Mouse (Mus musculus): Measurements from ENCODE around the gene Akna.

Gene Akna

DNA sequence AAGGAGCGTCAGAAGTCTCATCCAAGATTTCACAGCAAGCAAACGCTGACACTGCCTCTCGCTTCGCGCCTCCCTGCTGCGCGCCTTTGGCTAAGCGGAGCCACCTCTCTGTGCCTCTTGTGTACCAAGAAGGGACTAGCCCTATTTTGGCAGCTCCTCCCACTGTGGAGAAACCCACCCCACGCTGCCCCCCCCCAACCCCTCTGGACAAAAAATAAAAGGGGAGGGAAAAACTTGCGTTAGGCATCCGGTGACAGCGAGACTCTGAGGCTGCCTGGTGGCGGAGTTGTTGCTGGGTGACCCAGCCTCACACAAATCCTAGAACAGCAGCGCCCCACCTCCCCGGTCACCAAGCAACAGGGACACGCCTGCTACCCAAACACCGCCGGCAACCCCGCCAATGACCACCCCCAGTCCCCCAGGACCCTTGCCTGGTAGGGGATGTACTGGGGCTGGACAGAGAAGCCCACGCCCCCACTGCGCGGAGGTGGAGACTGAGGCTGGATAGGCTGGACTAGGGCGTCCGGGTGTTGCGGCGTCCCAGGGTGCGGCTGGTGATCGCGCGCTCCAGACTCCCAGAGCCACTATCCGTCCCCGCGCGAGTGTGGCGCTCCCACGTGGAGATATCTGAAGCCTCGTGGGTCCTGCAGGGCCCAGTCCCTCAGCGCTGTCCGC lies 6.9 kb upstream of the Akna start:
- peak; percentile 78 for DNase-seq (ENCODE audit: low spot score)

- DNase-seq (ENCODE audit: low spot score) = peak; percentile 47
Measured at GRCm38 (mm10) chr4:63409317-63409907, 6.3 kb upstream of the Akna start.

- DNase-seq (ENCODE audit: low spot score) = peak; percentile 85
Measured at GRCm38 (mm10) chr4:63408649-63409048, 5.5 kb upstream of the Akna start.

DNA sequence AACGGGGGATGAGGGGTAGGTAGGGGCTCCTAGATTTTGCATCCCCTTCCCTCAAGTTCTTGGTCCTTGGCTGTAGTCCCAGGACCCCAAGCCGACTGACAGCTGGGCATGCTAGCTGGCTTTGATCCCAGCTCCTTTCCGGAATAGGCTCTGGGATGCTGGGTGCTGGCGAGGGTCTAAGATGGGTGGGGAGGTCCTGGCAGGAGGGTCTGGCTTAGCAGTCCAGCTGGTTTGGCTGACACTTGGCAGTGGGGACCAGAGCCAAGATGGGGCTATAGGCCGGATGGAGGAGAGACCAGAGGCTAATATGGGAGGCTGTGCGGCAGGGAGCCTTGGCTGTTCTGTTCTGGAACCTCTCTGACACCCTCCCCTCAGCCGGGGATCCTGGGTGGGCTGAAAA lies 5.1 kb upstream of the Akna start:
- no peak for DNase-seq (ENCODE audit: low spot score)

DNA sequence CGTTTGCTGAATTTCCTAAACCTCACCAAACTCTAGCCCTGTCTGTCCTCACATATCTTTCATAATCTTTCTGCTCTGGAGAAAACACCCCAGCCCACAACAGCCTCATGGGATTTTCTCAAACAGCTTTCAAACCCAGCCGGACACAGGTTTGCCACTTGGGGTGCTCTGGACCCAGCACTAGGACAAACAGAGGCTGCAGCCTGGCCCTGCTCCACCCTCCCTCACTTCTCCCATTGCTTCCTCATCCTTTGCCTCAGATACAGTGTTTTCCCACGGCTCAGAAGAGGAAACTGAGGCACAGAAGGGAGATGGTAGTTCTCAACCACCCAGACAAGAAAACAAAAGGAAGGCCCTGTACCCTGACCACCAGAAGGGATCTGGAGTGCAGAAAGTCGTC lies 2.5 kb upstream of the Akna start:
- DNase-seq (ENCODE audit: low spot score) = no peak

DNA sequence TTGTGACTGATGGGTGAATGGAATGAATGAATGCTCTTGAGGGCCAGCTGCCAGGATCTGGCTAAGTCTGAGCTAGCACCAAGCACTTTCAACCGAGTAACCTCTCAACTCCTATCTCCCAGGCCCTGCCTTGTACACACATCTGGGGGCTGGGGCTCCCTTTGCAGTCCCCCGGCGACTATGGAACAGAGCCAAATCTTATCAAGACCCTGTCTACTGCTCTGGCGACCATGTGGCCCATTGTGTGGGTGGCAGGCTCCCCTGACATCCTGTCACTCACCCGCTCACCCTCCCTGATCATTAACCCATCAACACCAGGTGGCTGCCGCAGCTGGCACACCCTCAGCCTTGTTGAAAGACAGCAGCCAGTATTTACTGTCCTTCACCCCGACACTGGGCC lies 1.9 kb upstream of the Akna start:
- no peak for DNase-seq (ENCODE audit: low spot score)

GRCm38 (mm10) chr4:63404205-63404604 lies 1.1 kb upstream of the Akna start:
- DNase-seq (ENCODE audit: low spot score) = no peak

DNA sequence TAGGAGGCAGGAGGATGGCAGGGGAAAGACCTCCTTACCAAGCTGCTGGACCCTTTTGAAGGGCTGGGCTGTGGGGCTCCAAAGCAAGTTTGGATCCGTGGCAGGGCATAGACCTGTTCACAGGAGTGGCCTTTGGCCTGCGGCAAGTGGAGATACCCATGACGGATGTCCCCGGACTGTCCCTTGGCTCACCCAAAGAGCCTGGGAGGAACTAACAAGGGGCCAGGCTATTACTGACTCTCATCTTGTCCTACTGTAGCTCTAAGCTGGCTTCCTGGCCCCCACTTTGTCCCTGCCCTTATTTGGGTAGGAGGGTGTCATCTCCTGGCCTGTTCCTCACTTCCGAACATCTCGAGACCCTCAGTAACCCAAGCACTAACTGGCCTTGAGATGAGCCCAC lies 596 bp downstream of the Akna start:
- no peak for DNase-seq (ENCODE audit: low spot score)

DNA sequence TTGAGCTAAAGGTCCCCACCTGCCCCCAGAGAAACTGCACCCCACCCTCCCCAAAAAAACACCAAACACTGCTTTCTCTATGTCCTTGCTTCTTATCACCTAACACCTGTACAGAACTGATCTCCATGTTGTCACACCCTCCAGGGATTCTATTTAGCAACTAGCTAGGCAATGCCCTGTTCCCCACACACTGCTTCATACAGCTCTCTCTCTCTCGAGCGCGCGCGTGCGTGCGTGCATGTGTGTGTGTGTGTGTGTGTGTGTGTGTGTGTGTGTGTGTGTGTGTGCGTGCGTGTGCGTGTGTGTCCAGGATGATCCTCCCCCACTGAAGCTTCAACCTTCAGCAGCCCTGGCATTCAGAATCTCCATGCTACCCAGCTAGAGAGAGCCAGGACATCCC lies 1.1 kb downstream of the Akna start:
- DNase-seq (ENCODE audit: low spot score) = no peak

DNA sequence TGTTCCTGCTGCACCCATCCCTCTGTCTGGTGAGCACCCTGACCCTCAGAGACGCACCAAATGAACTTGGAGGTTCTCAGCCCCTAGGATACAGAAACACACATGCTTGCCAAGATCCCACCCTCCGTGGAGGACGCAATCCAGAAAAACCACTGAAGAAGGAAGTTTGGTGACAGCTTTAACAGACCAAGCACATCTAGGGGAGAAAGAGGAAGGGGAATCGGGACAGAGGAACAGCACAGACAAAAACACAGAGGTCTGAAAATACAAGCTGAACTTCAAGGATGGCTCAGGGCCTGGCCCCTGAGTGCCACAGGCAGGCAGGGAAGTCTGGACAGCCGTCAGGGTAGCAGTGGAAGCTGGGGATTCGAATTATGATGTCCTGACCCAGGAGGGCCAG lies 1.5 kb downstream of the Akna start:
- DNase-seq (ENCODE audit: low spot score) = no peak

DNA sequence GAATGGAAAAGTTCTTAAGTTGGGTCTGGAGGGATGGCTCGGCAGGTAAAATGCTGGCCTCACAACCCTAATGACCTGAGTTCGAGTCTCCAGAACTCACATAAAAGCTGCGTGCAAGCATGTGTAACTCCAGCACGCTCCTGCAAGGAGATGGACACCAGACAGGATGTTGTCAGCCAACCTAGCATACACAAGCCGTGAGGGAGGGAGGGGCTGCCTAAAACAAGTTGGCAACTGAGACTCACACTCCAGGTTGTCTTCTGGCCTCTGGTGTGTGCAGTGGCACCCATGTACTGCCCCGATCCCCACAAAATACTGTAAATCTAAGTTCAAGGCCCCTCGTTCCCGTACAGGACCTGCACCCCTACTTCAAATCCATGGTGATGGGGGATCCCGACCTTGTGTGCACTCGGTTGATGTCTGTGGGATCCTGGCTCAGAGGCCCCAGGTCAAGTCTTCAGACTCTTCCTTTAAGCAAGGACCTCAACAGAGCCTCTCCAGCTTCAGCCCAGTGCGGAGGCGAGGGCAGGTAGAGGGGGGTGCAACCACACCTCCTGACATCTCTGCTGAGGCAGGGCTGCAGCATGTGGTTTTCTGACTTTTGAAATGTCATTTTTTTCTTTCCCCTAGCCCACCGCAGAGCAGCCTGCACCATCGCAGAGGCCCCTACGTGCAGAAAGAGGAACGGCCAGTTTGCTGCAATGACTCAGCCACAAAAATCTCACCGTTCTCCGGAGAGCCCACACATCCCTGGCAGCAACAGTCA lies 2.4 kb downstream of the Akna start:
- no peak for DNase-seq (ENCODE audit: low spot score)

DNA sequence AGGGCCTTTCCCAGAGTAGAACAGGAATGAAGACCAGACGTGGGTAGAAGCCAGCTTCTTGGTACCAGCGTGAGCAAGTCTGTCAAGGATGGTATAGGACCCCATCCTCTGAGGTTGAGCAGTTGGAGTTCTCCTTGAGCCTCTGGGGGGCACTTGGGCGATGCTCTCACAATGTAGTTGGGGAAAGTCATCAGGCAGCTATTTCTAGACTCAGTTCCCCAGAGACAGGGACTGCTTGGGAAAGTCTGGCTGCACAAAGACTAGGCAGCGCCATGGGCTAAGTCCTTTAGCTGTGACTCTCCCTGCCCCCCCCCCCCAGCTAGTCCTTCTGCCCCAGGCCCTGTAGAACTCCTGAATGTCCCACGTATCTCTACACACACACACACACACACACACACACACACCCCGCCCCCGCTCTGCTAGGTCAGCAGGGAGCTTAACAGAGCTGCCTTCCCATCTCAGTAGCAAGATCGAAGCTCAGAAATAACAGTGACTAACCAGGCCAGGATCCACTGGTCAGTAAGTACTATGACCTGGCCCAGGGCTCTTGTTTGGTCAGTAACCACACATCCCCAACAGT lies 3.4 kb downstream of the Akna start:
- no peak for DNase-seq (ENCODE audit: low spot score)

GRCm38 (mm10) chr4:63398854-63399609 lies 4.1 kb downstream of the Akna start:
- DNase-seq (ENCODE audit: low spot score) = no peak

DNA sequence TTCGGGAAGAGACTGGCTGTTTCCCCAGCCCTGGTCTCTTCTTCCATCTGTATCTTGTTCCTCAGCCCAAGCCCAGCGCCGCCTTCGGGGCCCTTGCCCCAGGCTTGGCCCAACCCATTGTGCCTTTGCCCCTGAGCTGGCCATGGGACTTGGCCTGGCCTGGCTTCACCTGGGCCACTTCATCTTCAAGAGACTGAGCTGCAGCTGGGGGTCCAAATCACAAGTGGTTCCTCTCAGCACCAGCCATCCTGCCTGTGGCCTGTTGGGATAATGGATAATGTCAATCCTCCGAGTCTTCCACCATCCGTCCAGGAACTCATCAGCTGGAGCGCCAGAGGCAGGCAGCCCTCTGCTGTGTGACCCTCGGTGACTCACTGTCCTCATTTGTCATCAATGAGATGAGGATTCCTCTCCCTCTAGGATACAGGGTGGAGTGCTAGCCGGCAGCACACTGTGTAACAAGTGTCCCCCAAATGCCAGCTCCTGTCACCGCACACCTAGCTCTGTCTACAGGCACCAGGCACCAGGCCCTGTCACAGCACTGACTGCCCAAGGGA lies 5.1 kb downstream of the Akna start:
- DNase-seq (ENCODE audit: low spot score) = no peak

DNA sequence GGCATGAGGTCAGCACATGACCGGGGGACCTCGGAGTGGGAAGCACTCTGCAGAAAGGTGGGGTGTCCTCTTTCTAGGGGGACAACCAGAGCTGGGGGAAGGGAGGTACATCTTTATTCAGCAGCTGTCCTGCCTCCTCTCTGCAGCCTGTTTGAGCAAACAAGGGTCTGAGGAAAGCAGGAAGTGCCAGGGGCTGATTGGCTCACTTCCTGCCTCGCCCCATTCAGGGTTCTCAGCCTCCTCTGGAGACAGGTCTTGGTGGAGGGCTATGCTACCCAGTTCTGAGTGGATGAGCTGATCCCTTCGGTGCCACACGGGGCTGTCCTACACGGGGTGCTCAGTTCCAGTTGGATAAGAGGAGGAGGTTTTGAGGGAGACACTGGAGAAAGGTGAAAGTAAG lies 11.8 kb downstream of the Akna start:
- DNase-seq (ENCODE audit: low spot score) = no peak

DNA sequence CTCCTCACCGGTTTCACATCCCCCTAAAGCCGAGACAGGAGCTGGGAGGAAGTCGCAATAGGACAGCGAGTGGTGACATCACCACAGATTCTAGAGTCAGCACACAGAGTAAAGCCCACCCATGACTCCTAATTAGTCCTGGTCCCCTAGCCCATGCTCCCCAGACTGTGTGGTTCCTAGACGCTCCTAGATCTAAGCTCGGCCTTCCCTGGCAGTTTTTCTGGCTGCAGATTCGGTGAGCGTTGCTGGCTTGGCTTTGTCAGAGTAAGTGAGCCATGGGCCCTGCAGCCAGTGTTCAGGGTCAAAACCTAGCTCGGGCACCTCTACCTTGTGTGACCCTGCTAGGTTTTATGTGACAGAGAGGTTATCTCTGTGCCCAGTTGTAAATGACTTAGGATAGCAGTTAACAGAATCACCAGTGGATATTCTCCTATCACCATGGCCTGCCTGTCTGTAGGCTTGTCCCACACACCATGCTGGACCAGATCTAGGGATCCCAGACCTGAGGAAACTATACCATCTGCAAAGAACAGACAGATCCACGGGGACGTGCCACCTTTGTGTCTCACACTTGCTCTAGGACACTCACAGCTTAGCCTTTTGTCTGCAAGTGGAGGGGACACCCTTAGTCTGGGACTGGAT lies 13.1 kb downstream of the Akna start:
- no peak for DNase-seq (ENCODE audit: low spot score)

DNA sequence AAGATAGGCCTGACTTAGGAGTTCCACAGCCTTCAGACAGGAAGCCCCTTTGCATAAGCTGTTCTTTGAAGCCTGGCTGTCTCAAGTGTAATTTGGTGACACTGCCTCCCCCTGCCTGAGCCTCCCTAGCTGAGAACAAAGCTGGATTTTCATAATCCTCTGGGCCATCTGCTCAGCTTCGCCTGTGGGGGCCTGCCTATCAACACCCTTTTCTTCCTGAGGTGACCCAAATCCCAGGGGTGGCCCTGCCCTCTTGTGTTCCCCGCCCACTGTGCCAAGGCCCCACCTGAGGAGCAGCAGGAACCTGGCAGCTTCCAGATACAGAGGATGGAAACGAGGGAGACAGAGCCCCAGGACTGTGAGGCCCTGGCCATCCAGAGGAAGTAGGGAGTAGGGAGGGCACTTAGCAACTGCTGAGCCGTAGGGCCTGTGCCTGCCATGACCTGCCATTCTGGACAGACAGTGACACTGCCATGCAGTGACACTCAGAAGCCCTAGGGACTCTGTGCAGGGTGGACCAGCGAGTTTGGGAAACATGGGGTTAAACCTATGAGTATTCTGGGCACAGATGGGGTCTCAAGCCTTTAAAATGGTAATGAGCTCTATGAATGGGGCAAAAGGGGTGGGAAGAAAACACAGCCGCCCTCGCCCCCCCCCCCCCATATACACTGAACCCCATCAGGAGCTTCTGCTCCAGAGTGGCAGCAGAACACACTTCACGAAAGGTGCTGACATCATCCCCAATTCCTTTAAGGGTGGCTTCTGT lies 13.8 kb downstream of the Akna start:
- DNase-seq (ENCODE audit: low spot score) = no peak

DNA sequence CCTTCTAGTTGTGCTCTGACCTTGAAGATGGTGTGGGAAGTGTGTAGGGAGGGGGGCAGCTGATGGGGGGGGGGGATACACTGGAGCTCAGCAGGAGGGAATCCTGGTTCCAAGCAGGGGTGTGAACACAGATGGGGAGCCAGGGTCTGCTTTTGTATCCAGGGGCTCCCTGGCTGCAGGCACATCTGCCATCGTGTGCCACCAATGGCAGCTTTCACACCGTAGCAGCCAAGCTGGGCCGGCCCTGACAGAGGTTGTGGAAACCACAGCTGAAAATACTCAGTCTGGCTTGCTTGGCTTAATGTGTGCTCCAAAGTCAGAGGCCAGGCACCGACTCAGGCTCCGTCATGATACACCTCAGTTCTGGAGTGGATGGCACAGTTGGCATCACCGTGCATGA lies 15.1 kb downstream of the Akna start:
- DNase-seq (ENCODE audit: low spot score) = no peak

- no peak for DNase-seq (ENCODE audit: low spot score)
Measured at GRCm38 (mm10) chr4:63385784-63386183, 17.4 kb downstream of the Akna start.

- no peak for DNase-seq (ENCODE audit: low spot score)
Measured at GRCm38 (mm10) chr4:63385253-63385652, 17.9 kb downstream of the Akna start.

DNA sequence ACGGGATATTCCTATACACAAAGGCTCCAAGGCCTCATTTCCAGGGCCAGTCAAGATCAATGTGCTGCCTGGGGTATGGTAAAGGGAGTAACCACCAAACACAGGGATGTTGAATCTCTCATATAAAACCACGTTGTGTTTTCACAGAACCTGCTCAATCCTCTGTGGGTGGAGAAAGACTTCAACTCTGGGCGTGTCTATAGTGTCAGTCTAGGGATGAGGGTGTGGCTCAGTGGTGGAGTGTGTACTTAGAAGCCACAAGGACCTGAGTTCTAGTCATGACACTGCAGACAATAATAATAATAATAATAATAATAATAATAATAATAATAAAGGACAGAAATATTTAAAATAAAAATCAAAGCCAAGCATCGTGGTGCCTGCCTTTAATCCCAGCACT lies 18.9 kb downstream of the Akna start:
- DNase-seq (ENCODE audit: low spot score) = no peak

Data from embryo, embryonic 10.5 days (tissue).